Mouse (Mus musculus) kidney, adult 2 months (tissue): ENCODE results near the gene Lzts2.

Experiments
- CTCF ChIP-seq: fragments of 200-500 bp; conservative IDR thresholded peaks from 2 replicates; pipeline ENCODE4 v1.5.1; 2011; ENCODE audit warnings: low read depth, mild to moderate bottlenecking, control low read depth, low read length, moderate library complexity, mixed read lengths; ENCODE audit not compliant: insufficient read depth, insufficient read length
- POLR2A ChIP-seq: fragments of 200-500 bp; IDR thresholded peaks from one replicate; pipeline ENCODE4 v1.6.1; 2011; ENCODE audit warnings: low read depth, low read length, control low read depth

DNA sequence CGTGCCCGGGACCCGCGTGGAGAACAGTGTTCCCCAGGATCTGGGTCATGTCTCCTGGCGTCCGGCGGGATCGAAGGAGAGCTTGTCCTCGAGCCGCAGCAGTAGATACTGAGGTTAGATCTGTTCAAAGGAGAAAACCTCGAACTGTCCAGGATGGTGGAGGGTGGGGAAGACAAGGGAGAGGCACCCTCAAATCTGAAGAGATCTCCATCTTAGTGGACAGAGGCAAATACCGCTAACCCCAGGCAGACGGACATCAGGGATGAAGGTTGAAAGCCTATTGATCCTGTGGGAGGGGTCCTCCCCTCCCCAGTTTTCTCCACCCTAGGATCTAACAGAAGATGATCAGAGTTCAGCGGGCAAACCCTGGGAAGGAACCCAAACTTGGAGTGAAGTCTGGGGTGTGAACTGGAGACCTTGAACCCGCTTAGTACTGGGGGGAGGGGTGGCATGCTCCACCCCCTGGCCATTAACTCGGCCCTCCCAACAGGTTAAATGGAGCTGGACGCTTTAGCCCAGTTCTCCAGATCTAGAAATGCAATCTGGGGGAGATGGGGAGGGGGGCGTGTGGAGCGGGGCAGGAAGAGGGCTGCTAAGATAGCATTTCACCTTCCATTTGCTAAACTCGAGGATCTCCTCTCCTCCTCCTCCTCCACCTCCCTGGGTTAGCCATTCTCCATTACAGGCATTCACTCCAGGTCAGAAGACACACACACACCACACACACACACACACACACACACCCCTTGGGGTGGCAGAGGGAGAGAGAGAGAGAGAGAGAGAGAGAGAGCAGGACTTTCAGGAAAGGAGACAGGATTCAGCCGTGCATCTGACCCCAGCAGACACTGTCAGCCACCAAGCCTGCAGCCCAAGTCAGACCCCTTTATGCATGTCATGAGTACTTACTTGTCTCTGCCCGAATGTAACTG lies 24.4 kb upstream of the Lzts2 start:
- TF ChIP-seq CTCF (no peak), POLR2A (no peak)
